Mouse (Mus musculus) CH12.LX (cell line): ENCODE measurements around the gene Chaf1a. TPM values are rescaled to one million over a fixed set of nuclear protein-coding genes. Genes with fewer than 3 reads are reported as not detected.

Experiments
- DNase-seq: peaks from one replicate; pipeline ENCODE4 v3.0.0-alpha.2; 2013; ENCODE audit errors: extremely low read depth
- H3K27ac ChIP-seq: 2 replicates; pipeline ENCODE4 v1.5.1; 2012; ENCODE audit warnings: low read depth, mild to moderate bottlenecking, control low read depth, moderate library complexity; ENCODE audit not compliant: insufficient read depth
- H3K27me3 ChIP-seq: replicated peaks from 2 replicates; pipeline ENCODE3; 2012; ENCODE audit warnings: inconsistent platforms
- H3K36me3 ChIP-seq, 2 experiments: replicated peaks in 1 of 2; 2 replicates each; pipeline versions ENCODE3 to v1.6.1; 2012; ENCODE audit warnings: inconsistent platforms in 1 of 2, low read length in 1 of 2, mild to moderate bottlenecking in 1 of 2, mixed read lengths in 1 of 2, moderate library complexity in 1 of 2; ENCODE audit not compliant: control insufficient read depth in 1 of 2, insufficient read depth in 1 of 2
- H3K4me1 ChIP-seq, 2 experiments: 2 replicates each; pipeline ENCODE4 v1.6.1; 2012; ENCODE audit warnings: inconsistent platforms in 1 of 2, moderate library complexity in 1 of 2; ENCODE audit not compliant: insufficient read depth in 2 of 2, control insufficient read depth in 1 of 2
- H3K4me2 ChIP-seq: 2 replicates; pipeline ENCODE4 v1.6.1; 2012; ENCODE audit warnings: low read depth, mild to moderate bottlenecking, control low read depth; ENCODE audit not compliant: poor library complexity, insufficient read depth, severe bottlenecking
- H3K4me3 ChIP-seq, 3 experiments: fragments of 150-350 bp in 1 of 3; sonication (generic) in 1 of 3; replicated peaks in 1 of 3; 2 replicates each; pipeline versions ENCODE3 to v1.5.1; 2011 to 2012; ENCODE audit warnings: low read depth in 2 of 3, low read length in 2 of 3, mild to moderate bottlenecking in 2 of 3, moderate library complexity in 2 of 3, control low read depth in 1 of 3, improper control_type of control experiment in 1 of 3, inconsistent platforms in 1 of 3, mixed read lengths in 1 of 3; ENCODE audit not compliant: poor library complexity in 1 of 3
- H3K79me2 ChIP-seq: replicated peaks from 2 replicates; pipeline ENCODE4 v1.6.1; 2012; ENCODE audit warnings: mild to moderate bottlenecking, moderate library complexity; ENCODE audit not compliant: control insufficient read depth, poor library complexity, insufficient read depth, severe bottlenecking; ENCODE audit errors: extremely low read depth
- H3K9ac ChIP-seq: 2 replicates; pipeline ENCODE4 v1.6.1; 2012; ENCODE audit warnings: low read depth, mild to moderate bottlenecking, control low read depth, moderate library complexity; ENCODE audit not compliant: insufficient read depth
- H3K9me3 ChIP-seq: replicated peaks from 2 replicates; pipeline ENCODE3; 2012; ENCODE audit warnings: low read length, inconsistent platforms, mixed read lengths
- BHLHE40 ChIP-seq: IDR thresholded peaks from 2 replicates; pipeline ENCODE4 v1.6.1; 2011; ENCODE audit warnings: mild to moderate bottlenecking, low read depth, low read length, improper control_type of control experiment
- CHD2 ChIP-seq: IDR thresholded peaks from 2 replicates; pipeline ENCODE4 v1.6.1; 2011; ENCODE audit warnings: low read length, improper control_type of control experiment
- CTCF ChIP-seq, 2 experiments: IDR thresholded peaks in 1 of 2; conservative IDR thresholded peaks in 1 of 2; 2 replicates each; pipeline ENCODE4 v1.5.1; 2011 to 2012; ENCODE audit warnings: low read depth in 2 of 2, low read length in 2 of 2, improper control_type of control experiment in 1 of 2, inconsistent platforms in 1 of 2, mild to moderate bottlenecking in 1 of 2, moderate library complexity in 1 of 2
- E2F4 ChIP-seq: IDR thresholded peaks from 2 replicates; pipeline ENCODE4 v1.6.1; 2011; ENCODE audit warnings: low read depth, low read length, improper control_type of control experiment; ENCODE audit not compliant: insufficient replicate concordance
- KAT2A ChIP-seq: IDR thresholded peaks from 2 replicates; pipeline ENCODE4 v1.6.1; 2012; ENCODE audit warnings: low read length, improper control_type of control experiment, inconsistent platforms; ENCODE audit not compliant: insufficient replicate concordance
- MEF2A ChIP-seq: IDR thresholded peaks from 2 replicates; pipeline ENCODE4 v1.6.1; 2014; ENCODE audit warnings: low read depth, mild to moderate bottlenecking, inconsistent platforms, low read length, improper control_type of control experiment, borderline replicate concordance
- MXI1 ChIP-seq: IDR thresholded peaks from 2 replicates; pipeline ENCODE4 v1.6.1; 2011; ENCODE audit warnings: mild to moderate bottlenecking, low read depth, low read length, improper control_type of control experiment
- MYC ChIP-seq: IDR thresholded peaks from 2 replicates; pipeline ENCODE4 v1.6.1; 2011; ENCODE audit warnings: low read depth, mild to moderate bottlenecking, improper control_type of control experiment, low read length
- NELFE ChIP-seq: IDR thresholded peaks from 2 replicates; pipeline ENCODE4 v1.6.1; 2011; ENCODE audit warnings: low read depth, low read length, improper control_type of control experiment
- POLR2A ChIP-seq: IDR thresholded peaks from 2 replicates; pipeline ENCODE4 v1.6.1; 2011; ENCODE audit warnings: low read depth, mild to moderate bottlenecking, improper control_type of control experiment, low read length
- POLR2AphosphoS2 ChIP-seq: IDR thresholded peaks from 2 replicates; pipeline ENCODE4 v1.6.1; 2011; ENCODE audit warnings: low read depth, low read length, improper control_type of control experiment
- RAD21 ChIP-seq: IDR thresholded peaks from 2 replicates; pipeline ENCODE4 v1.6.1; 2011; ENCODE audit warnings: low read depth, mild to moderate bottlenecking, low read length, improper control_type of control experiment, moderate library complexity
- RCOR1 ChIP-seq: conservative IDR thresholded peaks from 2 replicates; pipeline ENCODE4 v1.6.1; 2012; ENCODE audit warnings: low read depth, mild to moderate bottlenecking, inconsistent platforms, low read length, improper control_type of control experiment
- SMC3 ChIP-seq: IDR thresholded peaks from 2 replicates; pipeline ENCODE4 v1.6.1; 2011; ENCODE audit warnings: low read depth, low read length, improper control_type of control experiment
- TBP ChIP-seq: conservative IDR thresholded peaks from 2 replicates; pipeline ENCODE4 v1.6.1; 2011; ENCODE audit warnings: low read depth, low read length, improper control_type of control experiment
- UBTF ChIP-seq: IDR thresholded peaks from 2 replicates; pipeline ENCODE4 v1.6.1; 2012; ENCODE audit warnings: low read depth, mild to moderate bottlenecking, inconsistent platforms, low read length, improper control_type of control experiment, moderate library complexity
- USF1 ChIP-seq: IDR thresholded peaks from 2 replicates; pipeline ENCODE4 v1.6.1; 2014; ENCODE audit warnings: low read depth, mild to moderate bottlenecking, inconsistent platforms, low read length, improper control_type of control experiment
- ZKSCAN1 ChIP-seq: IDR thresholded peaks from 2 replicates; pipeline ENCODE4 v1.6.1; 2012; ENCODE audit warnings: low read depth, inconsistent platforms, low read length, improper control_type of control experiment, borderline replicate concordance
- dilution Hi-C: fragments of 300-500 bp; cut with MboI; formaldehyde crosslinking; loops from 2 replicates; pipeline ENCODE4 v1.14.3; 2020; ENCODE audit warnings: low sequenced_read_pairs; ENCODE audit not compliant: extremely low pct_unique_long_range_greater_than_20kb, extremely low pct_ligation_motif_present
- in situ Hi-C: fragments of 300-500 bp; cut with MboI; formaldehyde crosslinking; loops from 3 replicates; pipeline ENCODE4 v1.14.3; 2019; ENCODE audit warnings: low sequenced_read_pairs, low pct_ligation_motif_present, low pct_unique_long_range_greater_than_20kb, mixed read lengths
- polyA plus RNA-seq: library from polyadenylated mRNA; unstranded; fragments of >175 nt; gene quantifications from 2 replicates; pipeline ENCODE4 v1.2.1, GENCODE M21; 2012; ENCODE audit warnings: low read depth; ENCODE audit not compliant: insufficient read length
- total RNA-seq, 2 experiments: library from RNA; depleted of rRNA; stranded (reverse); fragments of 300-350 nt in 1 of 2; fragments of >200 nt in 1 of 2; gene quantifications; 2 replicates each; pipeline ENCODE4 v1.2.3; 2012 to 2014

Chaf1a gene
- total and polyA plus RNA-seq, 3 experiments = 18.4 to 97.1 (median 39.3) TPM

DNA sequence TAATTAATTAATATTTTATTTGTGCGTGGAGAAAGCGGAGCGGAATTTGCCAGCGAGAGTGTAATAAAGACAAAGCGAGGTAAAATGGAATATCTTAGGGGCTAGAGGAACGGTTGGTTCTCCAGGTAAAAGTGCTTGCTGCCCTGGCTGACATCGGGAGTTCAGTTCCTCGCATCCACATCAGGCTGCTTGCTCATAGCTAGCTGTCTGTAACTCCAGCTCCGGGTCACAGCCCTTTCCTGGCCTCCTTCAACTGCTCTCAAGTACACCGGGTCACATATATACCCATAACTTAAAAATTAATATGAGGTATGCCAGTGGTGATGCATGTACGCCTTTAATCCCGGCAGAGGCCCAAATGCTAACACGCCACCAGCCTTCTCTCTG, 3.3 kb upstream of the Chaf1a start:
- H3K27ac ChIP-seq = no peak overlapping the region
- dilution Hi-C loops (no loop called here), in situ Hi-C loops (no loop called here)

DNA sequence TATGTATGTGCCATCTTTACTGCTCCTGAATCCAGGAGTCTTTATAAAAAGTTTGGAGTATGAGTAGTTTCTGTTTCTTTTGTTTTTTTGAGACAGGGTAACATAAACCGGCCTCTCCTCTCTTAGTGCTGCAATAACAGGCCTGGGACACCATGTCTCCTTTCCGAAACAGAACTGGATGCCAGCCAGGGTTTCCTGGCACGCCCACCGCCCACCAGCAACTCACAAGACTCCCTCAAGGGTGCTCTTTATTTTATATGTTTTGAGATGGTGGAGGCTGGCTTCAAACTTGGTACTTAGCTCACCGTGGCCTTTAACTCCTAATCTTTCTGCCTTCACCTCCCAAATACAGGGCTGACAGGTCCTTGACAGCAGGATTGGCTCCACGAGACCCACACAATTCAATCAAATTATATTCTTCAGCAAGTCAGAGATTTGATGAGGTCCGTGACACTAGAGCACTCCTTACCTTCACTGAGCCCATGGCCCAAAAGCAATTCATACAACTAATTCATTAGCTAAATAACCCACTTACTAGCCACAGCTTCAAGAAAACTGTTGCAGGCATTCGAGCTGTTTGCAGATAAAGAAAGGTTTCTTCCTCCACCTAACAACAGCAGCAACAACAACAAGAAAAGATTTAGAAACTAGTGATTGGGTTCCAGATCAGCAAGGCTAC, 1.5 kb upstream of the Chaf1a start:
- Histone ChIP-seq H3K27me3 (no peaks in the 10 kb centered on the region), H3K79me2 (peaks cover 60% of the 10 kb centered on the region), H3K36me3 (peaks cover 6 to 22% of the 10 kb centered on the region in 2 experiments), H3K4me3 (no peak overlapping the region), H3K27ac (no peak overlapping the region), H3K9me3 (no peaks in the 10 kb centered on the region), H3K4me1 (peaks cover 5 to 48% of the 10 kb centered on the region in 2 experiments; a peak in 3 of 4 replicates), H3K9ac (no peak overlapping the region), H3K4me2 (no peak overlapping the region)
- dilution Hi-C loops = no loop called here
- no peak for TF ChIP-seq CHD2
- no peak for DNase-seq
- in situ Hi-C loops = no loop called here

More for the DNA sequence above, 3.3 kb upstream of the Chaf1a start:
- peaks cover 58% of the 10 kb centered on the region for H3K79me2 ChIP-seq
- peak overlapping the region; percentile 20 to 63 (median 52) for H3K4me3 ChIP-seq
- H3K4me2 ChIP-seq = peak overlapping the region; percentile 49
- DNase-seq = no peak
- no peak for TF ChIP-seq ZKSCAN1
- no peak for TF ChIP-seq RCOR1
- TF ChIP-seq UBTF = no peak
- TF ChIP-seq NELFE = no peak
- TF ChIP-seq E2F4 = no peak
- TF ChIP-seq TBP = 0 out of 2 replicates have a peak, but pooled peaks have one; percentile 12
- TF ChIP-seq MYC = no peak
- no peak for TF ChIP-seq RAD21
- no peak for TF ChIP-seq POLR2A
- TF ChIP-seq SMC3 = no peak
- TF ChIP-seq MXI1 = no peak
- TF ChIP-seq POLR2AphosphoS2 = no peak
- no peak for TF ChIP-seq MEF2A
- no peak for TF ChIP-seq KAT2A
- TF ChIP-seq BHLHE40 = no peak
- no peak for TF ChIP-seq USF1
- peak in 1 of 2 experiments; percentile 8; a peak in 1 of 4 replicates for TF ChIP-seq CTCF (conservative IDR thresholded peaks at IDR 0.05 in 1 of 2, IDR thresholded peaks at IDR 0.05 in 1 of 2; ENCODE audit: low read depth in 2 of 2, low read length in 2 of 2)
- H3K9ac ChIP-seq = peak overlapping the region; percentile 50
- H3K36me3 ChIP-seq = peaks cover 4 to 23% of the 10 kb centered on the region in 2 experiments
- no peaks in the 10 kb centered on the region for H3K9me3 ChIP-seq
- H3K27me3 ChIP-seq = no peaks in the 10 kb centered on the region
- H3K4me1 ChIP-seq = peaks cover 16 to 47% of the 10 kb centered on the region in 2 experiments
